ENCODE assay signal across 10 mouse cellular contexts in genomic region chrY:90732101-90732542, GRCm38 (mm10). TPM values are rescaled to one million over a fixed set of nuclear protein-coding genes. Genes with fewer than 3 reads are reported as not detected.
DNase-seq lines count a peak whose midpoint lies in the region; ATAC-seq lines count a peak whose summit lies in the region.
"Not testable (repeated sequence)": the region's sequence is repeated elsewhere in the genome, so short reads cannot be mapped to it uniquely, and the experiment has no call there.
"Had no signal": no experiment of that assay in that cellular context is flagged by ENCODE, and none has a peak within 500 bp of the region (broad histone marks: within the 10 kb centered on the region; RNA-seq: fewer than 3 reads in every experiment).

No protein-coding gene starts in this region.

- WGBS in forebrain, embryonic 15.5 days: 58% methylated on average over 10 of the region's 10 CpGs
- 60% methylated on average over 10 of the region's 10 CpGs for WGBS in hindbrain, embryonic 12.5 days

- peak; percentile 96 for DNase-seq in 3T3-L1 (ENCODE audit: low read depth, low spot score)
- DNase-seq in ZHBTc4 (ENCODE audit: low read depth, low spot score): peak; percentile 100
- peak; percentile 36 to 84 for DNase-seq in cerebellum, postnatal 14 days
- peak; percentile 13 to 39 for DNase-seq in layer of hippocampus, adult 8-10 months (ENCODE audit: low spot score in 2 of 2)
- peak; percentile 78 for DNase-seq in right cerebral cortex, adult 18-20 months

- not testable (repeated sequence) for H3K36me3 ChIP-seq in forebrain, embryonic 15.5 days; hindbrain, embryonic 12.5 days

- not testable (repeated sequence) for H3K9me3 ChIP-seq in forebrain, embryonic 15.5 days; hindbrain, embryonic 12.5 days (replicated peaks)

- H3K4me3 ChIP-seq in forebrain, embryonic 15.5 days; hindbrain, embryonic 12.5 days: not testable (repeated sequence)

- H3K4me2 ChIP-seq in forebrain, embryonic 15.5 days (replicated peaks); hindbrain, embryonic 12.5 days (replicated peaks): not testable (repeated sequence)

- ATAC-seq in forebrain, embryonic 15.5 days (replicated peaks): peak; percentile 43; the same call in 1 of the 2 replicates
- ATAC-seq in hindbrain, embryonic 12.5 days (ENCODE audit: low FRiP score): 0 out of 2 replicates have a peak, but pooled peaks have one; percentile 43
- ATAC-seq in megakaryocyte progenitor cell, adult 5-6 weeks (replicated peaks; ENCODE audit: poor library complexity): peak; percentile 66

- H3K4me1 ChIP-seq in forebrain, embryonic 15.5 days; hindbrain, embryonic 12.5 days: not testable (repeated sequence)

- not testable (repeated sequence) for H3K27me3 ChIP-seq in forebrain, embryonic 15.5 days; hindbrain, embryonic 12.5 days

- not testable (repeated sequence) for H3K27ac ChIP-seq in forebrain, embryonic 15.5 days (replicated peaks); hindbrain, embryonic 12.5 days

- not testable (repeated sequence) for H3K9ac ChIP-seq in forebrain, embryonic 15.5 days (replicated peaks); hindbrain, embryonic 12.5 days

RNA-seq across cellular contexts. Expression of gene Gm21860, which starts 22.5 kb away (rescaled TPM):
- not detected in 2 replicates for polyA plus RNA-seq in forebrain, embryonic 15.5 days (2015; fragmentation: Nextera tagmentation; extraction: Ambion mirVana)
- not detected in 2 replicates for polyA plus RNA-seq in hindbrain, embryonic 12.5 days (2016; fragmentation: Nextera tagmentation; extraction: Ambion mirVana)
- not detected for total RNA-seq in layer of hippocampus, adult 8-10 months (2022)
- not detected in 2 replicates for total RNA-seq in megakaryocyte progenitor cell, adult 5-6 weeks (2015)
- total RNA-seq in megakaryocyte progenitor cell, adult 5-6 weeks (2017): not detected in 2 replicates
- total RNA-seq: gastrocnemius, postnatal 25 days had no signal
- polyA plus RNA-seq: limb, embryonic 13.5 days had no signal

RNA-seq across cellular contexts. Expression of gene Gm47283, which starts 52.4 kb away (rescaled TPM):
- polyA plus RNA-seq in forebrain, embryonic 15.5 days (2015; fragmentation: Nextera tagmentation; extraction: Ambion mirVana): not detected in 2 replicates
- not detected in 2 replicates for polyA plus RNA-seq in hindbrain, embryonic 12.5 days (2016; fragmentation: Nextera tagmentation; extraction: Ambion mirVana)
- not detected for total RNA-seq in layer of hippocampus, adult 8-10 months (2022)
- not detected in 2 replicates for total RNA-seq in megakaryocyte progenitor cell, adult 5-6 weeks (2015)
- total RNA-seq in megakaryocyte progenitor cell, adult 5-6 weeks (2017): not detected in 2 replicates
- total RNA-seq: gastrocnemius, postnatal 25 days had no signal
- polyA plus RNA-seq: limb, embryonic 13.5 days had no signal

Comparison
In these comparisons a context has a peak if more than half of its experiments do, and no peak if none do; other contexts are left out.
1. DNase-seq: peak in every context shown above with its lines; median percentile 100 in ZHBTc4; 96 in 3T3-L1; 78 in right cerebral cortex, adult 18-20 months; 60 in cerebellum, postnatal 14 days; 26 in layer of hippocampus, adult 8-10 months.